Mouse (Mus musculus): ENCODE measurements at regions not wholly inside any gene's neighbourhood (a gene's known extent, or its start where the extent isn't known, plus 50 kb on each side); places are given as distances from the start of the nearest gene placed in this dataset.
A peak's percentile ranks its signal among the peaks of the same experiment; 100 is the strongest.

DNA sequence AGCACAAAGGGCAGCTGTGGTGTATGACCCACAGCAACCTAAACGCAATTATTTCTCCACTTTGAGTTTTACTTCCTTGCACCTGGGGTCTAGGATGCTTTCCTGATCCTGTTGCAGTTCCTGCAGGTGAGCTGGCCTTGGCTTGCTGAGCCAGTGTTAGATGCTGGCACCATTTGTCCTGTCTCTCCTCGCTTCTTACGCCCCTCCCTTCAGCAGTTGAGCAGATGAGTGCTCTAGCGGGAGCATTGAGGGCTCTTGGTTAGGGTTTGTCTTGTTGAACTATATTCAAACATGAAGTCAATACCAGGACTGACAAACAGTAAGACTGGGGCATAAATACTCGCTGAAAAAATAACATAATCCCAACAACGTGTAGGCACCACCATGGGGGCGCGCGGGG, 867.9 kb upstream of the Car8 start:
- H3K27me3 ChIP-seq (ENCODE audit: control insufficient read depth, insufficient read depth, low read length), result no peaks in the 10 kb centered on the region
- no peaks in the 10 kb centered on the region for H3K4me1 ChIP-seq (ENCODE audit: control insufficient read depth, insufficient read depth, insufficient read length, low read length)
- no peak for TF ChIP-seq POLR2A (IDR thresholded peaks at IDR 0.05; ENCODE audit: low read depth, low read length)
- TF ChIP-seq CTCF (IDR thresholded peaks at IDR 0.05; ENCODE audit: extremely low read depth, insufficient read length, insufficient replicate concordance, low read depth, low read length), result no peak
- no peaks in the 10 kb centered on the region for H3K36me3 ChIP-seq (ENCODE audit: control insufficient read depth, insufficient read depth, low read length)
- whole genome bisulfite sequencing, result 89% methylated on average over 9 of the region's 9 CpGs
- no peak overlapping the region for H3K4me3 ChIP-seq (ENCODE audit: low read depth, low read length)
- no peak overlapping the region for H3K27ac ChIP-seq (ENCODE audit: insufficient read depth, low read depth, low read length)

DNA sequence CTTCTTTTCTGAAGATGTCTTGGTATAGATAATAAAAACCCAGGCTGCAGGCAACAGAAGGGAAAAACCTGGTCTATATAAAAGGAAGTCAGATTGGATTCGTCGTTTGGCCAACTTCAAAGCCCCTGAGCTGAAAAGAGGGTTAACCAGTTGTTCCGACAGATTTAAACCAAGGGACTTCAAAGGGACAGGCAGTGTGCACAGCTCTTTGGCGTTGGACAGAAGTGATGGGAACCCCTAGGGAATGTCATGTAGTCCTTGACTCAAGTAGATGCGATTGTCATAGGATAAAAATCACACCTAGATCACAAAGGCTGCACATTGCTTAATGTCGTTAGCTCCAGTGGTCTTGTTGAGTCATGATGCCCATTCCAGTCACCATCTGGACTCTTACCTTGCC, 865.8 kb upstream of the Car8 start:
- Histone ChIP-seq H3K27ac (ENCODE audit: insufficient read depth, low read depth, low read length) (no peak overlapping the region), H3K4me3 (ENCODE audit: low read depth, low read length) (no peak overlapping the region), H3K36me3 (ENCODE audit: control insufficient read depth, insufficient read depth, low read length) (no peaks in the 10 kb centered on the region), H3K27me3 (ENCODE audit: control insufficient read depth, insufficient read depth, low read length) (no peaks in the 10 kb centered on the region), H3K4me1 (ENCODE audit: control insufficient read depth, insufficient read depth, insufficient read length, low read length) (no peaks in the 10 kb centered on the region)
- TF ChIP-seq CTCF (IDR thresholded peaks at IDR 0.05; ENCODE audit: extremely low read depth, insufficient read length, insufficient replicate concordance, low read depth, low read length) (no peak), POLR2A (IDR thresholded peaks at IDR 0.05; ENCODE audit: low read depth, low read length) (no peak)
- whole genome bisulfite sequencing, result 87% methylated on average over 6 of the region's 6 CpGs

DNA sequence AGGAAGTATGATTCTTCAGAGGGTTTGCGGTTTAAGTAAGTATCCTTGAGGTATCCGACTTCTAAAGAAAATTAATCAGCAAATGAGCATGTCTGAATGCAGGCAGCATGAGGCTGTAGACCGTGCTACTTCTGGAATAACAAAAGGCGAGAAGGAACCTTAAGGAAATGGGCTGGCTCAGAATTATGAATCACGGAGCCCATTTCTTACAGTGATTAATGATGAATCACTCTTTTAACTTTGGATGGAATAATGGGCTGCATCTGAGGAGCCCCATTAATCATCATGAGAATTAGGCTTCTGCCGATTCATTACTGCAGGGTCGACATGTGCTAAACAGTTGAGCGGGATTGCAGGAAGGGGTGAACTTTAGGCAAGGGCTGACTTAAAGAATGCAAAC, 865.1 kb upstream of the Car8 start:
- 88% methylated on average over 8 of the region's 8 CpGs for WGBS
- Histone ChIP-seq H3K4me3 (ENCODE audit: low read depth, low read length) (no peak overlapping the region), H3K27ac (ENCODE audit: insufficient read depth, low read depth, low read length) (no peak overlapping the region), H3K27me3 (ENCODE audit: control insufficient read depth, insufficient read depth, low read length) (no peaks in the 10 kb centered on the region), H3K36me3 (ENCODE audit: control insufficient read depth, insufficient read depth, low read length) (no peaks in the 10 kb centered on the region), H3K4me1 (ENCODE audit: control insufficient read depth, insufficient read depth, insufficient read length, low read length) (no peaks in the 10 kb centered on the region)
- TF ChIP-seq CTCF (IDR thresholded peaks at IDR 0.05; ENCODE audit: extremely low read depth, insufficient read length, insufficient replicate concordance, low read depth, low read length) (no peak), POLR2A (IDR thresholded peaks at IDR 0.05; ENCODE audit: low read depth, low read length) (no peak)

DNA sequence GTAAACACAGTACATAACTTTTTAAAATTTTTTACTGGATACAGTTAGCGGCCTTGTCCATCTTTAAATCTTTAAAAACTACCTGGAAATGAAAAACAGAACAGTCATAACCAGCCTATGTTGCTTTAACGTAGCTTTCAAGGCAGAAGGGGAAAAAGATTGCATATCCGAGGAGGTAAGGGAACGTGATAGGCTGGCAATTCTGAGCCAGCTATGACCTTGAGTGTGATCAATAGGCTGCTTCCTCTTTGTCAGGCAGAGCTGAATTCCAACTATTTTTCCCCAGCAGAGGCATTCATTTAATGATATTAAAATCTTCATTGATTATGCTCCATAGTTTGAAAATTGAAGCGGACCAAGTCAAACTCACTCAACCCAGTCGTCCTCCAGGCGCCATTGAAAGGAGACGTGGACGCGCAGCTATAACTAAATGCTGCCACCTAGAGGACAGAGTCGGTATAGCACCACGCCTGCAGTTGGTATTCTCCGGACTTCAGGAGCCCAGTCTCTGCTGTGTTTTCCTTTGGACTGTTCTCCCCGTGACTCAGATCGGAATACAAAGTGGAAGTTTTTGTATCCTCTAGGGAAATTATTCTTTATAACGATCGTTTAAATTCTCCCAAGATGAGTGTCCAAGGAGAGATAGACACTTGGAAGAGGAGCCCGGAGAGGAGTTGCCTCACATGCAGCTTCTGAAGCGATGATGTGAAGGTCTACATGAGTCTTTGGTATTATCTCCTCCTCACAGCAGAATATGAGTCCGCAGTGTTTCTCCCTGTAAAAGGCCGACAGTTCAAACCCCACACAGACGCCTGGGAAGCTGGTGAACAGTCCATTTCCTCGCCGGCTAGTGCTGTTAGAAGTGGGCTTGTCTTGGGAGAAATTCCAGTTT, 858.2 kb upstream of the Car8 start:
- TF ChIP-seq POLR2A (IDR thresholded peaks at IDR 0.05; ENCODE audit: low read depth, low read length), result no peak
- peak; percentile 93; the same call in 1 of the 2 replicates for TF ChIP-seq CTCF (IDR thresholded peaks at IDR 0.05; ENCODE audit: extremely low read depth, insufficient read length, insufficient replicate concordance, low read depth, low read length)
- H3K4me3 ChIP-seq (ENCODE audit: low read depth, low read length), result no peak overlapping the region
- WGBS, result 21% methylated on average over 24 of the region's 24 CpGs

DNA sequence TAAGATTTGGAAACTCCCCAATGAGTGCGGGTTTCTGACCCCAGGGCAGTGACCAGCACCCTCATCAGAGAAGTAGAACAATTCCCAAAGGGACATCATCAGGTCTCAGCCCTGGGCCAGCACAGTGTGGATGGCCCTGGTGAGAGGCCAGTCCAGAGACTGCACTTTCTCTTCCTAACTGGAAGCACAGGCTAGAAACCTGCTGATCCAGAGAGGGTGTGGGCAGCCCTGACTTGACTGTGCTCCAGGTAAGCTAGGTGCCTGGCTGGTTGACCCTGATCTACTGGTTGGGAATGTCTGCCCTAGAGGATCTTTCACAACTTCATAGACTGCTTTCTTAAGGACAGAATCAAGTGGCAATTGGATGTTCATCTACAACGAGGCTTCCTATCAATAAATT, 857.4 kb upstream of the Car8 start:
- WGBS, result 56% methylated on average over 2 of the region's 2 CpGs
- no peaks in the 10 kb centered on the region for H3K36me3 ChIP-seq (ENCODE audit: control insufficient read depth, insufficient read depth, low read length)
- no peak overlapping the region for H3K4me3 ChIP-seq (ENCODE audit: low read depth, low read length)
- H3K27ac ChIP-seq (ENCODE audit: insufficient read depth, low read depth, low read length), result no peak overlapping the region
- peaks cover 7% of the 10 kb centered on the region for H3K4me1 ChIP-seq (ENCODE audit: control insufficient read depth, insufficient read depth, insufficient read length, low read length)
- H3K27me3 ChIP-seq (ENCODE audit: control insufficient read depth, insufficient read depth, low read length), result no peaks in the 10 kb centered on the region
- TF ChIP-seq POLR2A (IDR thresholded peaks at IDR 0.05; ENCODE audit: low read depth, low read length) (no peak), CTCF (IDR thresholded peaks at IDR 0.05; ENCODE audit: extremely low read depth, insufficient read length, insufficient replicate concordance, low read depth, low read length) (no peak)

More for the DNA sequence above, 858.2 kb upstream of the Car8 start:
- Histone ChIP-seq H3K27me3 (ENCODE audit: control insufficient read depth, insufficient read depth, low read length) (no peaks in the 10 kb centered on the region), H3K27ac (ENCODE audit: insufficient read depth, low read depth, low read length) (no peak overlapping the region), H3K36me3 (ENCODE audit: control insufficient read depth, insufficient read depth, low read length) (no peaks in the 10 kb centered on the region), H3K4me1 (ENCODE audit: control insufficient read depth, insufficient read depth, insufficient read length, low read length) (peaks cover 7% of the 10 kb centered on the region)

GRCm38 (mm10) chr4:9095646-9096045, 856.8 kb upstream of the Car8 start:
- Histone ChIP-seq H3K27ac (ENCODE audit: insufficient read depth, low read depth, low read length) (no peak overlapping the region), H3K36me3 (ENCODE audit: control insufficient read depth, insufficient read depth, low read length) (no peaks in the 10 kb centered on the region), H3K27me3 (ENCODE audit: control insufficient read depth, insufficient read depth, low read length) (no peaks in the 10 kb centered on the region), H3K4me1 (ENCODE audit: control insufficient read depth, insufficient read depth, insufficient read length, low read length) (peaks cover 7% of the 10 kb centered on the region), H3K4me3 (ENCODE audit: low read depth, low read length) (no peak overlapping the region)
- no peak for TF ChIP-seq POLR2A (IDR thresholded peaks at IDR 0.05; ENCODE audit: low read depth, low read length)
- WGBS, result 41% methylated on average over 7 of the region's 7 CpGs

GRCm38 (mm10) chr4:9094522-9094921, 855.7 kb upstream of the Car8 start:
- Histone ChIP-seq H3K4me3 (ENCODE audit: low read depth, low read length) (no peak overlapping the region), H3K36me3 (ENCODE audit: control insufficient read depth, insufficient read depth, low read length) (no peaks in the 10 kb centered on the region), H3K27me3 (ENCODE audit: control insufficient read depth, insufficient read depth, low read length) (no peaks in the 10 kb centered on the region), H3K27ac (ENCODE audit: insufficient read depth, low read depth, low read length) (no peak overlapping the region), H3K4me1 (ENCODE audit: control insufficient read depth, insufficient read depth, insufficient read length, low read length) (peaks cover 7% of the 10 kb centered on the region)
- 35% methylated on average over 10 of the region's 10 CpGs for WGBS
- no peak for TF ChIP-seq CTCF (IDR thresholded peaks at IDR 0.05; ENCODE audit: extremely low read depth, insufficient read length, insufficient replicate concordance, low read depth, low read length)
- TF ChIP-seq POLR2A (IDR thresholded peaks at IDR 0.05; ENCODE audit: low read depth, low read length), result no peak

Measured in small intestine, adult 2 months (tissue).